Mouse (Mus musculus) adrenal gland, postnatal 4 days (tissue): Measurements from ENCODE around the gene Cc2d2a. TPM values are rescaled to one million over a fixed set of nuclear protein-coding genes. Genes with fewer than 3 reads are reported as not detected.

Experiments
- DNase-seq, 2 experiments: peaks; one replicate each; pipeline ENCODE4 v3.0.0; 2021 to 2022; ENCODE audit warnings: low spot score in 2 of 2, mixed read lengths in 2 of 2
- long read RNA-seq, 2 experiments: library from polyadenylated mRNA; stranded (forward); transcript quantifications; one replicate each; pipeline ENCODE4 v2.0.0; 2021
- total RNA-seq, 2 experiments: library from RNA; stranded (reverse); gene quantifications; 2 replicates each; pipeline ENCODE4 v1.2.3; 2021

Gene Cc2d2a
- 10 to 100 TPM; 28.0 to 28.4 TPM for total RNA-seq
- long read RNA-seq, experiment 1, partial matches to known transcripts: 3 of 5 reads
- long read RNA-seq, experiment 1, other reads (novel, unspliced or antisense): 2 of 5 reads
- long read RNA-seq, experiment 2, partial matches to known transcripts: 2 of 5 reads
- long read RNA-seq, experiment 2, other reads (novel, unspliced or antisense): 3 of 5 reads

DNA sequence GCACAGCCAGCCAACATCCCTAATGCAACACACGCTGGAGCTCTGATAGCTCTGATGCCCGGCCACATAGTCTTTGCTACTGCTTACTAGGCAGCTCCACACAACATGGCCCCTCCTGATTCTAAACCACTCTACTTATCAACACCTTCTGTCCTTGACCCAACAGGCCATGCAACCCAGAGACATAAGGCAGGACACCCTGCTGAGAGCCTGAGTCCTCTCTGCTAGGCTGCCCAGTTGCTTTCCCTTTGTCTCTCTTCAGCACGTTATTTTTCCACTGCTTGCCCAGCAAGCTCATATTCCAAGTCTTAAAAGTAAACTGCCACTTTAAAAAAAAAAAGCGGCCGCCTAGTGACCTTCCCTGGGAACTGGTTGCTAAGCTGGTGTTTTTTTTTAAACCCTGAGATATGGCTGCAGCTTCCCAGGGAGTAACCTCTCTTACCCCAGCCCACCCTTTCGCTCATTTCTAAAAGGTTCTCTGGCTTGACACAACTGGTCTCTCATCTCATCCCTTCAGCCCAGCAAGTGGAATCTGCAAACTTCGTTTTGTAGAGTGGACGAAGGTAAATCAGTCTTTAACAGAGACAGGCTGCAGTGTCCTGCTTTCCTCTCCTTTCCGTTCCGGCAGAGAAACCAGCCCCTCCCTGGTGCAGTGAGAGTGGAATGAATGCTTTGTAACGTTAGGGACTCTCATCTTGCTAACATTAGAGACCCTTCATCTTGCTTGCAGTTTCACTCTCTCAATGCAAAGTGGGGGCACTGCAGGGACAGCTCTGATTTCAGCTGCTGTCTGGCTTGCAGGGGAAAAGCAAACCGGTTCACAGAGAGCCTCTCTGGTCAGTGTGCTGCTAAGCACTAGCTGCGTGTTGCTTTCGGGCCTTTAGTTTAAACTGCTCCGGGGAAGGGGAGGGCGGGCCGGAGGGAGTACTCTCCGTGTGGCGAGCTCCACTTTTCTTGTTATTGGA, at the start of gene Cc2d2a:
Cc2d2a (plus strand) TSS at position 350 of the 965 bp plus-strand sequence.
- DNase-seq: peak in 1 of 2 experiments; percentile 14

DNA sequence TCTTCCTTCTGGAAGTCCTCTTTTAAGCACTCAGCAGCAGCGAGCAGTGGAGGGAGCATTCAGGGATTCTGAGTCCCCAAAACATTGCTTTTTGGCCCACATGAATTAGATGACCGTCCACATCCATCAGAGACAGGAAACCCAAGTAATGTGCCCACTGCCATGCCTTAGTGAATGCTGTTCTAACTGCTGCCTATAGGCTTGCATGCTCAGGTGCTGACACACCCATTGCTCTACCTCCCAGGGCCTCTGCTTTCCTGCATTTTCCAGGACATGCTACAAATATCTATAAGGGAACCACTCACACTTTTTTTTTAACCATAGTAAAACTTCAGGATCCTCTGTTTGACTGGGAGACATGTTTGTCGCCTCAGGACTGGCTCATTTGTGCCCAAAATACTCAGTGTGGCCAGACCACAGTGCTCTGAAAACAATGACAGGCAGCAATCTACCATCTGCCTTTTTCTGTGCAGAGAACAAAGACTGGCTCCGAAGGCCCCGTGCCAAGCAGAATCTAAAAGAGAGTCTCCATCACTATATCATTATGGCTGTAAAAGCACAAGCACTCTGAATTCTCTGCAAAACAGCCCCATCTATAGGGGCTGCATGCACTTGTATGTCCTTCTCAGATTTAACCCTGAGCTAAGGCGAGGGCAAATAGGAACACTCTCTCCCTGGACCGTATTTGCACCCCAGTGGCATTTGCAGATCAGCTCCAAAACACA, 40.4 kb upstream of the Cc2d2a start:
- DNase-seq: no peak

DNA sequence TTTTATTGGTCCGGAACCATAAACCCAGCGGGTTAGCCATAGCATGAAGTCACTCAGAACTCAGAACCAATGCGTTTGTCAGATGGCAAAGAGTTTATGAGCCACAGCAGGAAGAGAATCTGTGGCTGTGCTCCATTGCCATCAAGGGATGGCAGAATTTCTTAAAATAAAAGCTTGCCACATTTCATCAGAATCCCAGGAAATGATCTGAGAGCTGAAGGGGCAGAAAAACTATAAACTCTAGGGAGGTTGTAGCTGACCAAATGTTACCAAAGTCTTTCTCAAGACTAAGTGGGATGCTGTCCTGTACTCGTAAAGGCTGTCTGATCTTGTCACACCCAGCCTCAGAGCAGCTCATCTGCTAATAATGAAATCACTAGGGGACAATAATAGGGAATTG, 36.7 kb upstream of the Cc2d2a start:
- DNase-seq: no peak

DNA sequence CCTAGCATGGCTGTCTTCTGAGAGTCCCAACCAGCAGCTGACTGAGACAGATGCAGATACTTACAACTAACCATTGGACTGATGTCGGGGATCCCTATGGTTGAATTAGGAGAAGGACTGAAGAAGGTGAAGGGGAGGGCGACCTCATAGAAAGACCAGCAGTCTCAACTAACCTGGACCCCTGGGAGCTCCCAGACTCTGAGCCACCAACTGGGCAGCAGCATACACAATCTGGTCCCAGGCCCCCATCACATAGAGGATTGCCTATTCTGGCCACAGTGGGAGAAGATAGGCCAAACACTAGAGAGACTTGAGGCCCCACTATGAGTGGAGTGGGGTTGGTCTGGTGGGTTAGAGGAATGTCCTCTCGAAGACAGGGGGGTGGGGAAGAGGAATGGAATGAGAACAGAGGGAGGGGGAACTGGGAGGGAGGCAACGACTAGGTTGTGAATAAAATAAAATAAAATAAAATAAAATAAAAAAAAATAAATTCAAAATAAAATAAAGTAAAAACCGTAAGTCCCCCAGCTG, 28.0 kb upstream of the Cc2d2a start:
- DNase-seq: no peak

DNA sequence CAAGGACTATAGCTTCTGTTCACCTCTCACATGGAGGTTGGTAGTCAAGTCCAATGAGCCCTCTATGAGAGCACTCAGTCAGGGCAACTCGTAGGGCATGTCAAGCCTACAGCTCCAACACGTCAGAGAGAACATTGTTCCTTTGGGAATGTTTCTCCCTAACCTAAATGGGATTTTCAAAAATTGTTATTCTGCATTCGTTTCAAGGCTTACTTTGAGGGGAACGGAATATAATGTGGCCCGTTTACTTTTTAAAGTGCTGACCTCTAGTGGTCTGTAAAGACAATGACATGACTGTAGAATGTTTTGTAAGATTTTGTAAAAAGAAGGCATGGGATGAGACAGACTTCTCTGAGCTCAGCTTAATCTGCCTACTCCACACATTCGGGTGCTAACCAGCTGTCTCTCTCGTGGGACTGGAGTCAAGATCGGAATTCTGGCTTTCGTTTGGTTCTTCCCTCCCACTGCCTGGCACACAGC, 27.5 kb upstream of the Cc2d2a start:
- no peak for DNase-seq

DNA sequence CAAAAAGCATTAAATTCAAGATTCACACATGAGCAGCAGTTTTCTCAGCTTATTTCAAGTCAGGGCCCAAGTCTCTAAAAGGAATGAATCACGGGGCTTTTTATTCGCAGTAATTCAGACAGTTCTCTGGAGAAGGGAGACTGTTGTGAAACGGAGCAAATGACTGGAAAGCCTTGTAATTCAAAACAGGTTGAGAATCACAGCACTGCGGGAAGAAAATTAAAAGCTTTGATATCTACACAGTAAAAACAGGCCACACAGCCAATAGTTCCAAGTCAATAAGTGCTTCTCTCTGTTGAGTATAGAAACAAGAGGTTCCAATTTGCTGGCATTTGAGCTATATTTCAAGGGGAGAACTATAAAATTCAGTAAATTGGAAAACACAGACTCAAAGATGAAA, 17.1 kb upstream of the Cc2d2a start:
- no peak for DNase-seq

DNA sequence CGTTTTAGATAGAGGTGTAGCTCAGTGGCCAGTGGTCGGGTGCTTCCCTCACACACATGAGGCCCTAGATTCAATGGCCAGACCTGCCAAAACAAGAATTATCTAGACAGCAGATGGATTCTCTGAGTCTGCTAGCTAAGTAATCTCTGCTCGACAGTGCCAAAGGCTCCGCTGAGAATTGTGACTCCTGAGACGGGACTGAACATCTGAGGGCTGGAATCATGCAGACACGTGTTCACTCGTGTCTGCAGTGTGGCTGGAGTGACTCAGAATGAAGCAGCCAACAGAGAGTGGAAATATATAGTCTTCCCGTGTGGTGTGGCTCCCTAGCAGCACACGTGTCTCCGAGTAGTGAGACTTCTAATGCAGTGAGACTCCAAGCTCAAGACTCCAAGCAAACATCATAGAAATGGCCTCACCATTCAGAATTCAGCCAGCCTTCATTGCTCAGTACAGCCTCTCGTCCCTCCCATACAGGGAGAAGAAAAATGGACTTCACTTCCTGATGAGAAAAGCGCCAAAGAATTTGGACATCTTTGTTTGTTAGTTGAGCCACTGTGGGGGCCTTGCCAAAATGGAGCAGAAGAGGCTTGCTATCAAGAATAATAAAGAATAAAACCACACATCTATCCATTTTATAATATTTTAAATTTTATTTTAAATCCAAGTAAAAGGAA, 14.9 kb upstream of the Cc2d2a start:
- no peak for DNase-seq

DNA sequence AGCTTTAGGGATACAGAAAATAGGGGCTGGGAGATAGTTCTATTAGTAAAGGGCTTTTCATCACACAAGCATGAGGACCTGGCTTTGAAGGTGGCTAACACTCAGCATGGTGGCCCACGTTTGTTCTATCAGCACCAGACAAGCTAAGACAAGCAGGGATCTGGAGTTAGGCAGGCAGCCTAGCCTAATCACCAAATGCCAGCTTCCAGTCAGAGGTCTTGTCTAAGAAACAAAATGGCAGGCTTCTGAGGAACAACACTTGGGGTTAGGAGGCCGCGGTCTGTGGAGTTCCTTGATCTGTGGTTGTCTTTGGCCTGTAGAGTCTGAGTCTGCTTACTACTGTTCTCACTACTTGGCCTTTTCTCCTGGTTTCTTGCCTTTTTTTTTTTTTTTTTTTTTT, 648 bp upstream of the Cc2d2a start:
- DNase-seq: no peak

DNA sequence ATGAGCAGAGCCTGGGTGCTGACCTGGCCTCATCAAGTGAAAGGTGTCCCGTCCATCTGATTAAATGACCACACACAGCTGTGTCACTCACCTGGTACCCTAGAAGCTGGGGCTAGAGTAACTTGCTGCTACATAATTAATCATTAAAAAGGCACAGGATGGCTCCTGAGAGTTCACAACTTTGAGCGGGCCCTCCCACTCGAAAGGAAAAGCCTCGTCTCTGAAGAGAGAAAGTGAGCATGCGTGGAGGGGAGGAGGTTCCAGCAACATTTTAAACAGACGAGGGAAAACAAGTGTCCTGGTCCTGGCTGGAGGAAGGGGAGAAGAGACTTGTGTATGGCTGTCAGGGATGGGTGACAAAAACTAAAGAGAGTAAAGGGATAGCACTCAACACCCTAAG, 1.4 kb downstream of the Cc2d2a start:
- no peak for DNase-seq

DNA sequence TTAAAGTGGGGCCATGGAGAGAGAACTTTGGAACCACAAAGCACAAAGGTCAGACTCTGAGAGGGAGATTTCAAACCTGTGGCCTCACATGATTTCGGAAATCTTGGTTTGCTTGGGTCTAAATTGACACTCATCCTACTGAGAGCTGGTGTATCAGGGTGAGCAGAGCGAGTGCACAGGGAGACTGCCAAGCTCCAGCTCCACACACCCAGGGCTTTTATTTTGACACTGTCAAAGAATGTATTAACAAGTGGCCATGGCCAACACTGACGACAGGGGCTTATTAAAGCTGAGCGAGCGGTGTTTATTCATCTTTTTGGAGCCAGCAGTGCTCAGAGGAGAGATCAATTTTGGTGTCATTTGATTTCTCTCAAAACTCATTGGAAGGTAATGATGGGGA, 3.0 kb downstream of the Cc2d2a start:
- no peak for DNase-seq

DNA sequence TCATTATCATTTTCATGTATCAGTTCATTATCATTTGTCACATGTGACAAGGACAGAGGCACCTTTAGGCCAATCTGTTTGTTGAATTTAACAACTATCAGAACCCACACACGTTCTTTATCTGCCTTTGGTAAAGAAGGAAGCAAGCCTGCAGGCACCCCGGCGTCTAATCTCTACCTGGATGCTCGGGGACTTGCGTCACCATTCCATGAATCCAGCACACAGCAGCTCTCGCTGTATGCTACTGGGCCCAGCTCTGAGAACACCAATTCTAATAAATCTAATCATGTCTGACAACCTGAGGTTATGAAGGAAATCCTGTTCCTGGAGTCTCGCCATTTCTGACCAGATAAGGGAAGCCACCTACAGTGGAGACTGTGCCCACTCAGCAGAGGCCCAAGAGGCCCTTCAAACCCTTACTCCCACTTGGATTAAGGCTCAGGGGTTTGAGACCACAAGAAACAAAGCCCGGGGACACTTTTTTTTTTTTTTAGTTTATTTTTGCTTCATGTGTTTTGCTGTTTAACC, 7.0 kb downstream of the Cc2d2a start:
- DNase-seq: no peak

DNA sequence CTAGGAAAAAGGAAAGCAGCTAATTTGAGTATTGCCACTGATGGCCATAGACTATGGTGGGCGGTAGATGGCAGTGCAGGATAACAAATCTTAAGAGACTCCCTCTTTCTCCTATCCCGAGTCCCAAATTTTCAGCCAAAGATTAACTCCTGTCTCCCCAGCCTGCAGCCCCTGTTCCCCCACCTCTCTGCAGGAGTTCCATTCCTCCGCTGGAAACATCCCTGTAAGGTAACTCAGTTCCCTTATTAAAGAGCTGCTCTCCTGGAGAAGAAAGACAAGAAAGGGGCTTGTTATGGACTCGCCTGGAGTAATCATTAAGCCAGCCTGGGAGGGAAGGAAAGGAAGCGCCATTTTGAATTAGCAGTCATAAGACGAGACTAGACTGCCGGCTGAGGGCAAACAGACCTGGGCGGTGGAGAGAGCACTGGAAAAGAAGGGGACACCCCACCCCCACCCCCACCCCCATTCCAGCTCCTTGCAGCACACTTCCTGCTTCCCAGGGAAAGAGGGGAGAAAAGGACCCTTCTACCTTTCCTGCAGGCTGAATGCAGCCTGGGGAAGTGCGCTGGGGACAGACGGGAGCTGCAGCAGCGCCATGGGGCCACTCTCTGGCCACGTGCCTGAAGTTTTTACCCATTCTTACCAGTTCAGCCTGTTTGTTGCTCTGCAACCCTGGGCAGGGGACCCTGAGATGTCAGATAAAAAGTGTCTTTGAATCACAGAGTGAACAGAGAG, 10.2 kb downstream of the Cc2d2a start:
- peak; percentile 38 to 60 for DNase-seq

DNA sequence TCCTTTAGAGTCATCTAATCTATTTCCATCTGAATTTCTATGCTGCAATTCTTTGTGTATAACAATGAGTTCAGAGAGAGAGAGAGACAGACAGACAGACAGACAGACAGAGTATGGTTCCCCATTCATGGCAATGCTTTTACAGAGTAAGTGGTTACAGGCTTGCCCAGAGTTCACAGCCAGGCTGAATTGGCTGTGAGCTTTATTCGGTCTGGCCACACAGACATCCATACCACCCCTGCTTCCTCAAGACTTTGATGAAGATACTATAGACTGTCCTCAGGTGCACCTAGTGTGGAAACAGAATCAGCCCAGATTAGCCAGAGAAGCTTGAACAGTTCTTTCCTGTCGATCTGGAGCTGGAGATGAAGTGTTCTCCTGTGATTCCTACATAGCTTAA, 10.9 kb downstream of the Cc2d2a start:
- no peak for DNase-seq

DNA sequence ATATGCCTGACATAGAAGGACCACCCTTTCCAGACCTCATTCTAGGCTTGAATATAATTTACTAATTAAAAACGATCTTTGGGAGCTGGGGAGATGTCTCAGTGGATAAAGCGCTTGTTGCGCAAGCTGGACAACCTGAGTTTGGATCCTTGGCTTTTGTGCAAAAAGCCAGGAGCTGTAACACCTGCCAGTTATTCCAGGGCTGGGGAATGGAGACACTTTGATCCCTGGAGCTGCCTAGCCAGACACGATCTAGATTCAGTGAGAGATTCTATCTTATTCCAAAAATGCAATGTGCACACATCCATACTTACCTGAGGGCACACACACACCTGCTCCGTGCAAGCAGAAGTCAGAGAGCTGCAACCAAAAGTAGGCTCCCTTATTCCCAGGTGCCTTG, 23.3 kb downstream of the Cc2d2a start:
- DNase-seq: no peak

DNA sequence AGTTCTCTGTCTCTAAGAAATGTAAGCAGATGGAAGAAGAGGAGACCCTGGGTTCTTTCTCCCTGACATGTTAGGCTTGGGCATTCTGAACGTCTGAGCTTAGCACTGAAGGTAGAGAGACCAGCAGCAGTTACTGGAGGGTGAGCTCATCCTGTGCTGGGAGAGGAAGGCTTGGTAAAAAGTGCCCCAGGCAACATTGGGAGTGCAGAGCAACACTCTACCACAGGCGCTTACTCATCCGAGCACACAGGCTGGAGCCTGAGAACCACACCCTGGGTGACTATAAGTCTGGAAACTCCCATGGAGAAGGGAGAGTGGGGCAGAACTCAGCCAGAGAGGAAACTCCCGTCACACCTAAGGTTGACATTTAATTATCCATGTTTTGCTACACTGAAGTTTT, 30.3 kb downstream of the Cc2d2a start:
- no peak for DNase-seq

DNA sequence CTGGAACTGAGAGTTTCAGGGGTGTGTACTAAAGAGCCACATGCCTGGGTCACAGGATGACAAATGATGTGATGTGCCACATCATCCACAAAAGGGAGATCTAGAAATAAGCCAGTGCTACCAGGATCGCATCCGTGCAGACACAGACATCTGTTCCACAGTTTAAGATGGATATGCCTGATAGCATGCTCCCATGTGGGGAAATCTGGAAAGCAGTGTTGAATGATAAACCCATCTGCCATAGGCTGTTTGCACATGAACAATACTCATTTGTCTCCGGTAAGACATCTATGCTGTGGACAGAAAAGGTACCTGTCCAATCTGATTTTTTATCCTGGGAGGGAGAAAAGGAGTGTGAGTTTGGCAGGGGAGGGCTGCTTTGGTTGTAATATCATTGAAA, 35.0 kb downstream of the Cc2d2a start:
- DNase-seq: no peak

DNA sequence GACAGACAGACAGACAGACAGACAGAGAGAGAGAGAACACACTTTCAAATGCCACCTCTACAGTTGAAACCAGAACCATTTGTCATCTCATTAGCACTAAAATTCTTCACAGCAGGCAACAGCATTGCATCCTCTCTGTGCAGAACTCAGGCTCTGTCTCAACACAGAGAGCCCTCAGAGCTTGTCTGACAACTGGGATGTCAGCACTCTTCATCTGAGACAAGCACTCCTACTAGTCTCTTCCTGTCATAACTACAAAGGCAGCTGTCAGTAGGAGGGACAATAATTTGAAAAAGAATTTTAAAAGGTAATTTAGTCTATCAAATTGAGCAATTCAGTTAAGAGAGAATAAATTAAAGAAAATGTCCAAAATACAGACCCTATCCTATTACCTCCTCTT, 37.1 kb downstream of the Cc2d2a start:
- DNase-seq: no peak

DNA sequence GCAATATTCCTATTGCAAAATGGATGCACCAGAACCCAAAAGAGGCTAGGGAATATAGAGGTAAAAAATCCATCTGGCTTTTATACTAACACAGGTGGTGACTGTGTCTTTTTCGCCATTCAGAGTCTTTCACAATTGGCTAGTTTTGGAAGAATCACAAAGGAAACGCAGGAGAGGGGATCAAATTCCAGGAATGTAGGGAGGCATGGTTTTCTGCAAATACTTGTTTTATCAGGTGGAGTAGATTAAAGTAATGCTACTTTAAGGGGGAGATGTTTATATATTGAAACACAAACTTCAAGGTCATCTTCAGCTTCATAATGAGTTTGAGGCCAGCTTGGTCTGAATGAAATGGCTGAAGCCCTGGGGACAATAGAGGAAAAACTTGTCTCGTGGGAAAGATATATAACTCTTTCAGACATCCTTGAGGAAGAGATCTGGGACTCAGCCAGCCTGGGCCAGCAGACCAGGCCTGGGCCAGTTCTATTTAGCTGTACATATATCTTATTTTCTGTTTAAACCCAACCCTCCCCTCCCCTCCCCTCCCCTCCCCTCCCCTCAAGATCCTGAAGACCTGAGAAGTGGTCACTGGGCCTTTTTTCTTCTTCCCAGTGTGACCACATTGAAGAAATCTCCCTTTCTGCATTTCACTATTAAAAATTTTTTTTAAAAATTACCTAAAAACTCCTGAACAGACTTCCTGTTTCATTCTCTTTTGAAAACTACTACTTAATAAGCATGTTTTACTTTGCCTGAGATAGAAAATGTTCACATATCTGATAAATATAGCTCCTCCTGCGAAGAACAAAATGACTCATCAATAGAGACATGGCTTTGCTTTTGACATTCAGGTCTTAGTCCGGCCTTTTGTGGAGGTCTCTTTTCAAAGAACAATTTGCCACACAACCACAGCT, 59.6 kb downstream of the Cc2d2a start:
- DNase-seq: no peak

DNA sequence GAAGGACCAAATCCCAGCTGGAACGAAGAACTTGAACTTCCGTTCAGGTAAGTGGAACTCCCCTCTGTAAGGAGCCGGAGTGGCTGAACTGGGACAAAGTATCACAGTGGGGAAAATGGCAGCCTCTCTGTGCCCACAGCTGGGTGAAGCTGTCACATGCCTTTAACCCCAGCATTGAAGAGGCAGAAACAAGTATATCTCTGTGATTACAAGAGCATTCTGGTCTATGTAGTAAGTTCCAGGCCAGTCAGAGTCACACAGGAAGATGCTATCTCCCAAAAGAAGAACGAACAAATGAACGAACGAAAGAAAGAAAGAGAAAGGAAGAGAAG, 60.3 kb downstream of the Cc2d2a start:
- DNase-seq: no peak
